Mouse (Mus musculus) midbrain, postnatal 0 days (tissue): ENCODE measurements at regions not wholly inside any gene's neighbourhood (a gene's known extent, or its start where the extent isn't known, plus 50 kb on each side); places are given as distances from the start of the nearest gene placed in this dataset.
A peak's percentile ranks its signal among the peaks of the same experiment; 100 is the strongest.

Experiments used
- ATAC-seq: fragments of 200-750 bp; cut with Nextera tagmentation; 2 replicates; pipeline ENCODE4 v1.8.0; 2017; ENCODE audit warnings: moderate number of reproducible peaks, mild to moderate bottlenecking, moderate TSS enrichment, moderate library complexity; ENCODE audit not compliant: low FRiP score
- DNase-seq: peaks from one replicate; pipeline ENCODE4 v3.0.0-alpha.2; 2015; ENCODE audit warnings: low spot score
- H3K27ac ChIP-seq: fragments of 300-500 bp; sonication (generic); 2 replicates; pipeline ENCODE4 v1.5.1; 2014; ENCODE audit warnings: low read depth, mild to moderate bottlenecking, low read length, mixed read lengths
- H3K27me3 ChIP-seq: fragments of 300-500 bp; sonication (generic); 2 replicates; pipeline ENCODE4 v1.6.1; 2014; ENCODE audit warnings: low read length, control low read depth, mixed read lengths; ENCODE audit not compliant: insufficient read depth
- H3K36me3 ChIP-seq: fragments of 300-500 bp; sonication (generic); 2 replicates; pipeline ENCODE4 v1.6.1; 2014; ENCODE audit warnings: low read length, control low read depth, mixed read lengths; ENCODE audit not compliant: insufficient read depth
- H3K4me1 ChIP-seq: fragments of 300-500 bp; sonication (generic); 2 replicates; pipeline ENCODE4 v1.6.1; 2014; ENCODE audit warnings: mild to moderate bottlenecking, control low read depth, antibody characterized with exemption, low read length, mixed read lengths; ENCODE audit not compliant: insufficient read depth
- H3K4me2 ChIP-seq: fragments of 300-500 bp; sonication (generic); 2 replicates; pipeline ENCODE4 v1.6.1; 2014; ENCODE audit warnings: low read depth, mild to moderate bottlenecking, low read length, mixed read lengths; ENCODE audit not compliant: poor library complexity, severe bottlenecking
- H3K4me3 ChIP-seq: fragments of 300-500 bp; sonication (generic); 2 replicates; pipeline ENCODE4 v1.5.1; 2014; ENCODE audit warnings: low read depth, mild to moderate bottlenecking, low read length, moderate library complexity
- H3K9ac ChIP-seq: fragments of 300-500 bp; sonication (generic); replicated peaks from 2 replicates; pipeline ENCODE4 v1.6.1; 2014; ENCODE audit warnings: mild to moderate bottlenecking, low read length, moderate library complexity, mixed read lengths; ENCODE audit not compliant: poor library complexity, severe bottlenecking
- H3K9me3 ChIP-seq: fragments of 300-500 bp; sonication (generic); 2 replicates; pipeline ENCODE4 v1.6.1; 2016; ENCODE audit warnings: low read length, control low read depth
- CTCF ChIP-seq: IDR thresholded peaks from 2 replicates; pipeline ENCODE4 v1.5.1; 2016; ENCODE audit warnings: antibody characterized with exemption, mild to moderate bottlenecking
- WGBS: fragments of 180-500 bp; shearing (Covaris S2); extraction: QIAGEN DNeasy Blood & Tissue Kit; methylation state at CpG from one replicate; pipeline ENCODE4 v1.1.7; 2014; 5-methylcytosine and 5-hydroxymethylcytosine counted together

- DNase-seq (no peak), ATAC-seq (no peak)
- H3K9me3 ChIP-seq: no peaks in the 10 kb centered on the region
- WGBS: 97% methylated on average over 1 of the region's 1 CpGs
- H3K4me2 ChIP-seq: no peak overlapping the region
- H3K4me3 ChIP-seq: no peak overlapping the region
- no peak overlapping the region for H3K9ac ChIP-seq
- no peaks in the 10 kb centered on the region for H3K4me1 ChIP-seq
- no peaks in the 10 kb centered on the region for H3K27me3 ChIP-seq
- H3K36me3 ChIP-seq: no peaks in the 10 kb centered on the region
- no peak for TF ChIP-seq CTCF
- no peak overlapping the region for H3K27ac ChIP-seq
Observed at GRCm38 (mm10) chr7:40699633-40700032, 198.5 kb upstream of the Vstm2b start.

- ATAC-seq (no peak), DNase-seq (no peak)
- Histone ChIP-seq H3K4me3 (no peak overlapping the region), H3K9me3 (no peaks in the 10 kb centered on the region), H3K36me3 (no peaks in the 10 kb centered on the region), H3K27me3 (no peaks in the 10 kb centered on the region), H3K4me1 (no peaks in the 10 kb centered on the region), H3K4me2 (no peak overlapping the region), H3K9ac (no peak overlapping the region), H3K27ac (no peak overlapping the region)
- 75% methylated on average over 5 of the region's 5 CpGs for WGBS
- TF ChIP-seq CTCF: no peak
Observed at GRCm38 (mm10) chr7:40700656-40701055, 197.5 kb upstream of the Vstm2b start.

- H3K9ac ChIP-seq: no peak overlapping the region
- ATAC-seq (no peak), DNase-seq (peak; percentile 34)
- no peaks in the 10 kb centered on the region for H3K36me3 ChIP-seq
- H3K27ac ChIP-seq: no peak overlapping the region
- H3K4me1 ChIP-seq: no peaks in the 10 kb centered on the region
- TF ChIP-seq CTCF: no peak
- H3K4me3 ChIP-seq: no peak overlapping the region
- H3K9me3 ChIP-seq: no peaks in the 10 kb centered on the region
- H3K4me2 ChIP-seq: no peak overlapping the region
- no peaks in the 10 kb centered on the region for H3K27me3 ChIP-seq
- WGBS: 83% methylated on average over 5 of the region's 5 CpGs
Observed at GRCm38 (mm10) chr7:40702191-40703045, 195.7 kb upstream of the Vstm2b start.

GRCm38 (mm10) chr7:40708231-40708630, 189.9 kb upstream of the Vstm2b start:
- Histone ChIP-seq H3K4me3 (no peak overlapping the region), H3K27ac (no peak overlapping the region), H3K36me3 (no peaks in the 10 kb centered on the region), H3K27me3 (no peaks in the 10 kb centered on the region), H3K4me1 (no peaks in the 10 kb centered on the region), H3K9ac (no peak overlapping the region), H3K4me2 (no peak overlapping the region), H3K9me3 (no peaks in the 10 kb centered on the region)
- no peak for ATAC-seq
- no peak for TF ChIP-seq CTCF
- no peak for DNase-seq
- 75% methylated on average over 2 of the region's 2 CpGs for WGBS

- H3K4me1 ChIP-seq: no peaks in the 10 kb centered on the region
- H3K27me3 ChIP-seq: no peaks in the 10 kb centered on the region
- no peak for TF ChIP-seq CTCF
- no peaks in the 10 kb centered on the region for H3K9me3 ChIP-seq
- no peak overlapping the region for H3K4me3 ChIP-seq
- ATAC-seq (no peak), DNase-seq (peak; percentile 44)
- H3K36me3 ChIP-seq: no peaks in the 10 kb centered on the region
- H3K4me2 ChIP-seq: no peak overlapping the region
- H3K9ac ChIP-seq: no peak overlapping the region
- H3K27ac ChIP-seq: no peak overlapping the region
- WGBS: 74% methylated on average over 6 of the region's 6 CpGs
Observed at GRCm38 (mm10) chr7:40717991-40718390, 180.1 kb upstream of the Vstm2b start.

- H3K36me3 ChIP-seq: no peaks in the 10 kb centered on the region
- DNase-seq (no peak), ATAC-seq (0 out of 2 replicates have a peak, but pooled peaks have one; percentile 58)
- H3K4me1 ChIP-seq: no peaks in the 10 kb centered on the region; the same call in 1 of the 2 replicates
- no peak overlapping the region for H3K27ac ChIP-seq
- 52% methylated on average over 6 of the region's 6 CpGs for whole genome bisulfite sequencing
- no peak overlapping the region for H3K4me3 ChIP-seq
- H3K9ac ChIP-seq: no peak overlapping the region
- TF ChIP-seq CTCF: no peak
- H3K27me3 ChIP-seq: no peaks in the 10 kb centered on the region
- no peak overlapping the region for H3K4me2 ChIP-seq
- no peaks in the 10 kb centered on the region for H3K9me3 ChIP-seq
Observed at GRCm38 (mm10) chr7:40736971-40737468, 161.1 kb upstream of the Vstm2b start.
